Mouse (Mus musculus): ENCODE measurements around the gene Gale. TPM values are rescaled to one million over a fixed set of nuclear protein-coding genes. Genes with fewer than 3 reads are reported as not detected.
A peak's percentile ranks its signal among the peaks of the same experiment; 100 is the strongest.
"Not testable (repeated sequence)": the region's sequence is repeated elsewhere in the genome, so short reads cannot be mapped to it uniquely, and the experiment has no call there.

Gene Gale
- total RNA-seq, 2 experiments from 2014 or later = 0.47 TPM; not detected in 1

DNA sequence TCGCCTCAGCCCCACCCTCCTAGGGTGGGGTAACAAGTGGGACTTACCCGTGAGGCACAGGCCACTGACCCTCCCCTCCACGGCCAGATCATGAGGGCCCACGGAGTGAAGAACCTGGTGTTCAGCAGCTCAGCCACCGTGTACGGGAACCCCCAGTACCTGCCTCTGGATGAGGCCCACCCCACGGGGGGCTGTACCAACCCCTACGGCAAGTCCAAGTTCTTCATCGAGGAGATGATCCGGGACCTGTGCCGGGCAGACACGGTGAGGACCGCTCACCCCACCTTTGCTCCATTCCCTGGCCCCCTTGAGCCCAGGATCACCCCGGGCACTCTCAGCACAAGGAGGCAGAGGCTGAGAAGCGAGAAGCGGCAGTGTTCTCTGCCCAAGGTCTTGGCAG, 2.8 kb downstream of the Gale start:
- no peak for DNase-seq
- intact Hi-C loops (cut with DNase I) = no loop called here
- no peak for TF ChIP-seq CTCF (IDR thresholded peaks at IDR 0.05)
- no peak overlapping the region for H3K4me3 ChIP-seq
- no peak overlapping the region for H3K27ac ChIP-seq

DNA sequence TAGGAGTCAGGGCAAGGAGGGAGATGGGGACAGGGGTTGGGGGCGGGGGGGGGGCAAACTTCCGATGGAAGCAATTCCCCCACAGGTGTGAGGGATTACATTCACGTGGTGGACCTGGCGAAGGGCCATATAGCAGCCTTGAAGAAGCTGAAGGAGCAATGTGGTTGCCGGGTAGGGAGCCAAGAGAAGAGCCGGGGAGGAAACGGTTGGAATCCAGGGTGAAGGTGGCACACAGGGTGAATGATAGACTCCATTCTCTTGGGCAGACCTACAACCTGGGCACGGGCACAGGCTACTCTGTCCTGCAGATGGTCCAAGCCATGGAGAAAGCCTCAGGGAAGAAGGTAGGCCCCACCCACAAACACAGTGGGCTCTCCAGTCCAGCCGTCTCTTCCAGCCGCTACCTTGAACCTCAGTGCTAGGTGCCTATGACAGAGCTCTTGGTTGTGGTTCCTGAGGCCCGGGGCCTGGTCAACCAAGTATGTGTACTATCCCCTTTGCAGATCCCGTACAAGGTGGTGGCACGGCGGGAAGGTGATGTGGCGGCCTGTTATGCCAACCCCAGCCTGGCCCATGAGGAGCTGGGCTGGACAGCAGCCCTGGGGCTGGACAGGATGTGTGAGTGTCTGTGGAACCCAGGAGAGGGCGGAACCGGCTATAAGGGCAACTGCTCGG, 3.7 kb downstream of the Gale start:
- Histone ChIP-seq H3K4me3 (no peak overlapping the region), H3K27ac (no peak overlapping the region)
- DNase-seq = peak; percentile 20
- TF ChIP-seq CTCF (IDR thresholded peaks at IDR 0.05) = no peak
- intact Hi-C loops (cut with DNase I) = no loop called here

DNA sequence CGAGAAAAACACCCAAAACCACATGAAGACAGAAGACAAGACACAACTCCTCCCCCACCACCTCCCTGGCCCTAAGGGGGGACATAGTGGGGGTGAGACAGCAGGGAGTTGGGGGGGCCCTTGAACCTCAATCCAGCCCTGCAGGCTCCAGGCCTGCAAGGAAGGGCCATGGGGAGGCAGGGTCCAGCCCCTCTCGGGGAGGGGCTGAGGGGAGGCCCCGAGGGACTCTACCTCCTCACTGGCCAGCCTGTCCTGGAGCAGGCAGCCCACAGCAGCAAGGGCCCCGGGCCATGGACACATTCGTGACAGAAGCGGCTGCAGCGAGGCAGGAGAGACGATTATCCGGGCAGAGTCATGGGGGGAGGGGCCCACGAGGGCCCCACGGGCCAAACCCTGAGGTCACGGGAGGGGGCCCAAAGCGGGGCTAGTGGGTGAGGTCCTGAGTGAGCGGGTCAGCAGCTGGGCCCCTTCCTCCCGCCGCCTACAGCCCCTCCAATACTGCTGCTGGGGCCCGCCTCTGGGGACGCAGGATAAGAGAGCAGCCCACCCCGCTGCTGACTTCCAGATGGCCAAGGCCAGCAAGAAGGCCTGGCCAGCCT, 4.8 kb downstream of the Gale start:
- TF ChIP-seq CTCF (IDR thresholded peaks at IDR 0.05) = no peak
- Histone ChIP-seq H3K27ac (no peak overlapping the region), H3K4me3 (no peak overlapping the region)
- intact Hi-C loops (cut with DNase I) = no loop called here
- DNase-seq = peak; percentile 25

DNA sequence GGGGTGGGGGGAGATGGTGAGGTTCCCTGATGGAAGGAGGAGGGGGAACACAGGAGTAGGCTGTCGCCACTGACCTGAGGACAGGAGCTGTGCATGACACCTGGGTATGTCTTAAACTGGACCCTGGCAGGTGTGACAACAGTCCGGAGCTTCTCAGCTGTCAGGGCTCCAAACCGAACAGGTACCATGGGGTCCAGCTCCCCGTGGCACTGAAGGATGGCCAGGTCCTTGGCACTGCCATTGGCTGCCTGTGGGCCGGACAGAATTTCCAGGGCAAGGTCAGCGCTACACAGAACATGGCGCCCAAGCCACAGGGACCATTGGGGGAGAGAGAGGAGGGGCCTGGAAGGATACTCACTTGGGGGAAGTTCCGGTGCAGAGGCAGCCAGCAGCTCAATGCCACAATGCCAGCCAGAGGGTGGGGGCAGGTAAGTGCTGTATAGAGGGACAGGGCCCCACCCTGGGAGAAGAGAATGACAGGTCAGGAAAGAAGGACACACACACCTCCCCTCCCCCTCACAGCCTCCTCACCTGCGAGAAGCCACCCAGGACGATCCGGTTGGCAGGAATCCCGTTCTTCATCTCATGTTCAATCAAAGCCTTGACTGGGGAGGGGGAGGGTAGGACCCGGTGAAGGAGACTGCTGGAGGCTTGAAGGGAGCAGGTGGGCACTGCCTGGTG, 5.7 kb downstream of the Gale start:
- Histone ChIP-seq H3K4me3 (no peak overlapping the region), H3K27ac (no peak overlapping the region)
- TF ChIP-seq CTCF (IDR thresholded peaks at IDR 0.05) = no peak
- intact Hi-C loops (cut with DNase I) = no loop called here
- DNase-seq = peak; percentile 15

DNA sequence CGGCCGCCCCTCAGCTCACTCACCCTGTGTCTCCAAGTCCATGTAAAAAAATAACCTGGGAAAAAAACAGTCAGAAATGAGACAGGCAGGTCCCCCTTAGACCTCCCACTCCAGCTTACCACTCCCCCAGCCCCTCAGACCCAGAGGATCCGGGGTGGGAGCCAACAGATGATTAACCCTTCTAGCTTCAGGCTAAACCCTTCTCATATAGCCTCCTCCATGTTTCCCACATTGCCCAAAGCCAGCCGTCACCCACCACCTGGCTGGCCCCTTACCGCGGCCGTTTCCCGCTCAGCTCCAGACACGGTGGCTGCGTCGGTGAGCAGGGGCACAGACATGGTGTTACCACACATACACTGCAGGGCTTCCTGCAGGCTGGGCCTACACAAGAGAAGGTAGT, 7.1 kb downstream of the Gale start:
- H3K4me3 ChIP-seq = no peak overlapping the region
- no peak for TF ChIP-seq CTCF (IDR thresholded peaks at IDR 0.05)
- H3K27ac ChIP-seq = no peak overlapping the region
- DNase-seq = no peak
- intact Hi-C loops (cut with DNase I) = loop anchor here (5.0 to 10.0 kb wide), 2 partner anchors 52 to 174 kb away; partner anchors contain the start of genes Eloa and Id3

GRCm38 (mm10) chr4:135971805-135972555, 8.5 kb downstream of the Gale start:
- intact Hi-C loops (cut with DNase I) = loop anchor here (5.0 to 10.0 kb wide), 2 partner anchors 50 to 173 kb away; partner anchors contain the start of genes Eloa and Id3
- TF ChIP-seq CTCF (IDR thresholded peaks at IDR 0.05) = no peak
- Histone ChIP-seq H3K27ac (peak overlapping the region; percentile 90), H3K4me3 (peak overlapping the region; percentile 100)
- DNase-seq = no peak

DNA sequence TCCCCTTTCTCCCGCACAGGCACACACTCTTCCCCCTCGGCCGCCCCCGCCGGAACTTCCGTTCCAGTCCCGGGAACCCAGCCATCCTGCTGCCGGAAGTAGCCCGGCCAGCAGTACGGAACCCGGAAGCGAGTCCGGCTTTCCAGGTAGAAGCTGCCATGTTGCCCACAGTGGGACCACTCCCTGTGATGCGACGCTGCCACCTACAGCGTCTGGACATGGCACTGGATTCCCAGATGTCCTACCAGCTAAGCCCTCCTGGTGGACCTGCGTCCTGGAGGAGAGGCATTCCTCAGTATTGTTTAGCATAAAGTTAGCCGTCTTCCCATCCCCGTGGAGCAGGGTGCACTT, 9.0 kb downstream of the Gale start, which contains the start of gene Lypla2:
Gene Lypla2, minus strand, starts transcription at position 71 of the 351 bp plus-strand sequence.
- peak within 1 kb of the TSS; percentile 90 for H3K27ac ChIP-seq
- peak; percentile 94 for DNase-seq
- intact Hi-C loops (cut with DNase I) = loop anchor here (5.0 to 10.0 kb wide), 2 partner anchors 50 to 172 kb away; partner anchors contain the start of genes Eloa and Id3
- H3K4me3 ChIP-seq = peak within 1 kb of the TSS; percentile 100
- TF ChIP-seq CTCF (IDR thresholded peaks at IDR 0.05) = no peak; the same call in 1 of the 2 replicates

DNA sequence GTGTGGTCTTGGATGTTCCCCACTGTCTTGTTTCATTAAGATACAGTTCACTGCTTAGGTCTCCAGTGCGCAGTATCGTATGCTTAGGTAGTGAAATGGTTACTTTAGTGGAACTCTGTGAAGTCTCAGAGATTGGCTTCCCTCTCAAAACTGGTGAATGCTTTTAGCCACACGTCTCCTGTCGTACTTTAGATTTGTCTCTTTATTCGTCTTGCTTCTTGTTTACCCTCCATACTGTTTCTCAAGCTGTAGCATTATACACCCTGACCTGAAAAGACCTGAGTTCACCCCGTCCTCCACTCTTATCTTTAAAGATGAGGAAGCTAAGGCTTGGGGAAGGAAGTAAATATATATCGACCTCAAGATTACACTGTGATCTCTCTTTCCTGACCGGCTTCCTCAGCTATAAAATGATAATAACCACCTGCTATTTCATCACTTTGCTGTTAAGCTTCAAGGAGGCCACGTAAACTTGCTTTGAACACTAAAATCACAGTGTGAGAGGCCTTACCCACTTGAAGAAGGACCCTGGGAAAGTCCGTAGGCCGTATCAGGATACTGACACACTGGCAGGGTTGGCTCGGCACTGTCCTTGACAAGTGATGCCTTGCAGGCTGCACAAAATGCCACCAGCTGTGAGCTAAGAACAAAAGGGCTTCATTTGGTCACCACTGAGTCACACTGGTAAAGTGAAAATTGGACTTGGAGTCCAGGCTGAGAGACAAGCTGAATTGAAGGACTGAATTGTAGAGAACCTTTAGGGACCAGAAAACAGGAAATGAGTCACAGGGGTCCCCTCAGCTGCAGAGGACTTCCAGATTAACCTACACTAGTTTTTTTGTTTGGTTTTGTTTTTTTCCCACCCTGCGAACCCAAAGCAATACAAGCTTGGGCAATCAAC, 9.6 kb downstream of the Gale start:
- peak overlapping the region; percentile 100 for H3K4me3 ChIP-seq
- no peak for TF ChIP-seq CTCF (IDR thresholded peaks at IDR 0.05)
- DNase-seq = no peak
- intact Hi-C loops (cut with DNase I) = loop anchor here (5.0 to 10.0 kb wide), 2 partner anchors 49 to 172 kb away; partner anchors contain the start of genes Eloa and Id3
- H3K27ac ChIP-seq = peak overlapping the region; percentile 90

- Histone ChIP-seq H3K4me3 (no peak overlapping the region), H3K27ac (no peak overlapping the region)
- TF ChIP-seq CTCF (IDR thresholded peaks at IDR 0.05) = no peak
- DNase-seq = no peak
- intact Hi-C loops (cut with DNase I) = loop anchor here (10.0 kb wide), 1 partner anchor 169 kb away; the partner anchor contains the start of gene Id3
Observed at GRCm38 (mm10) chr4:135976146-135976545, 12.6 kb downstream of the Gale start.

- intact Hi-C loops (cut with DNase I); H3K27ac ChIP-seq; DNase-seq; H3K4me3 ChIP-seq: not testable (repeated sequence)
Observed at GRCm38 (mm10) chr4:135980223-135980622, 16.7 kb downstream of the Gale start.

GRCm38 (mm10) chr4:135981524-135982063, 18.1 kb downstream of the Gale start:
- no peak for TF ChIP-seq CTCF (IDR thresholded peaks at IDR 0.05)
- H3K27ac ChIP-seq = no peak overlapping the region
- no peak for DNase-seq
- no peak overlapping the region for H3K4me3 ChIP-seq
- intact Hi-C loops (cut with DNase I) = no loop called here

All from gastrocnemius, adult 2 months (tissue).